Mouse (Mus musculus) ES-CJ7 (cell line): ENCODE measurements around the gene Rnf213.
A peak's percentile ranks its signal among the peaks of the same experiment; 100 is the strongest.
"Not testable (repeated sequence)": the region's sequence is repeated elsewhere in the genome, so short reads cannot be mapped to it uniquely, and the experiment has no call there.

ENCODE experiments used
- DNase-seq: peaks from one replicate; pipeline ENCODE4 v3.0.0; 2011; ENCODE audit warnings: low read depth, low spot score

Rnf213 gene

DNA sequence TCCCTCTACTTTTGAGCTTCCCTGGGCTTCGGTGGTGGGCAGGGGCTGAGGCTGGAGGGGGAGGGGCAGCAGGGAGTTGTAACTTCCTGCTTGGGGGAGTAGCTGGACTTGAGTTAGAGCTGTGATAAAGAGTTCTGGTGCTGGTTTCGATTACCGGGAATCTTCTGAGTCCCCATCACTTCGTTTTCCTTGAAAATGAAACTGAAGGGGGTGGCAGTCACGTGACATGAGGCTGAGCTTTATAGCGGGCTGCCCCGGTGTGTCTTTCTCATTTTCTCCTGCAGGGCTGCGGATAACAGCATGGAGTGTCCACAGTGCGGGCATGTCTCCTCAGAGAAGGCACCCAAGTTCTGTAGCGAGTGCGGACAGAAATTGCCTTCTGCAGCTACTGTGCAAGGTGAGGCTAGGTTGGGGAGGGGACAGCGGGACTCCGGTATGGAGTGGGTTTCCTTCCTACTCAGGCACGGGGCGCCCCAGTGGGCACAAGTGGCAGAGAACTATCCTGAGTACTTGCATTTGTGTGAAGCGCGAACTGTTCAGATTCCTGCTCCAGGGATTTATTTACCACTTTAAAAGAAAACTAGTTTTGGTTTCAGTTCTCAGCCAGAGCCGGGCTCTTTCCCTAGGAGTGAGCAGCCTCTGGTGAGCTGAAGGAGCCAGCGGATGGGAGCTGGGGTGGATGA is at the start of gene Rnf213:
Gene Rnf213, plus strand, starts transcription at position 301 of the 683 bp plus-strand sequence.
- DNase-seq = peak; percentile 73

GRCm38 (mm10) chr11:119344178-119344577 is 48.7 kb upstream of the Rnf213 start:
- DNase-seq = no peak

GRCm38 (mm10) chr11:119344865-119345264 is 48.0 kb upstream of the Rnf213 start:
- no peak for DNase-seq

GRCm38 (mm10) chr11:119347125-119347524 is 45.8 kb upstream of the Rnf213 start:
- no peak for DNase-seq

DNA sequence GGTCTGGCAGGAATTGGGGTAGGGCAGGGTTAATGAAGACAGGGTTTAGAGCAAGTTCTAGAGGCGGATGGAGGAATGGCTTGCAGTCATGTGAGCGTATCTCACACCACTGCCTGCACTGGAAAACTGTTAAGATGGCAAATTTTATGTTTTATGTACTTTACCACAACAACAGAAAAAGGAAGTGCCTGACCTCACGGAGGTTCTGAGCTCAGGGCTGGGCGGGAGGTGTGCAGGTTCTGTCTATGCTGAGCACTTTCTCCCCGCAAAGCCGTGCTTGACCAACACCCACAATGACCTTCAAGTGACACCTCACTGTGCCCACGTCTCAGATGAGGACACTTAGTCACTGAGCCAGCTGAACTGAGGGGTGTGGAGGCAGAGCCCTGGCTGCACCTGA is 40.8 kb upstream of the Rnf213 start:
- no peak for DNase-seq

DNA sequence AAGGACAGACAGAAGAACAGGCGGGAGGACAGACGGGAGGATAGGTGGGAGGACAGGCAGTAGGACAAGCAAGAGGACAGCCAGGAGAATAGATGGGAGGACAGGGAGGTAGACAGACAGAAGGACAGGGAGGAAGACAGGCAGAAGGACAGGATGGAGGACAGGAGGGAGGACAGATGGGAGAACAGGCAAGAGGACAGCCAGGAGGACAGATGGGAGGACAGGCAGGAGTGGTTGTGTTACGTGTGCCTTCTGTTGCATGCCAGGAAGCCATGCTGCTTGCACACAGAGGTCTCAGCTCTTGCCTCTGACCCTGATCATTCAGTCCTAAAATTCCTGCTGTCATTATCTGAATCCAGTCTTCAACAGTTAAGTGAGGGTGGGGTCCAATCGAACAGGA is 39.0 kb upstream of the Rnf213 start:
- no peak for DNase-seq

DNA sequence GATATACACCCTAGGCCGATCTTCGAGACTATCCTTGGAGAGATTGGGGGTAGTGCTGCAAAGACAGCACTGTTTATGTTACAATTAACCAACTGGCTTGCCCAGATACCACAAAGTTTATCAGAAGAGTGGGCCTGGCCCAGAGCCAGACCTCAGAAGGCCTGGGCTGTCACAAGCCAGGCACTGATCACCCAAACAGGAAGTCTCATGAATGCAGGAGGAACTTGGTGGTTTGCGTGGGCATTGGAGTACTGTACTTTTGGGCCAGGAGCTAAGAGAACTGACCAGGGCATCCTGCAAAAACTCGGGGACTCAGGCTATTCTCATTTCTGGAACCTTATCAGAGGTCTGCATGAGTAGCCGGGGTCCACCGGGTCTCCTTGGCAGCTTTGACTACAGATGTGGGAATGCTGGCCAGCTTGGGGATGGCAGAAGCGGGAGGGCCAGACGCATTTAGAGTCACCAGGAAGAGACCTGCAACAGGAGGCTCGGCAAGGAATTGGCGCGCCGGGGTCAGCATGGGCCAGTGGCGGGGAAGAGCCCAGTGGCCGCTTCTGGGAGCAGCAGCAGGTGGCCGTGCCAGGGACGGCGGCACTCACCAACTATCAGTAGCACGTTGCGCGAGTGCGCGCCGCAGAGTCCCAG is 38.0 kb upstream of the Rnf213 start:
- no peak for DNase-seq

GRCm38 (mm10) chr11:119355443-119356385 is 37.2 kb upstream of the Rnf213 start, which contains the start of the genes Sgsh and Slc26a11:
Gene Sgsh (minus strand): TSS chr11:119355536.
Gene Slc26a11 (plus strand): TSS chr11:119355557.
- DNase-seq = peak; percentile 55

DNA sequence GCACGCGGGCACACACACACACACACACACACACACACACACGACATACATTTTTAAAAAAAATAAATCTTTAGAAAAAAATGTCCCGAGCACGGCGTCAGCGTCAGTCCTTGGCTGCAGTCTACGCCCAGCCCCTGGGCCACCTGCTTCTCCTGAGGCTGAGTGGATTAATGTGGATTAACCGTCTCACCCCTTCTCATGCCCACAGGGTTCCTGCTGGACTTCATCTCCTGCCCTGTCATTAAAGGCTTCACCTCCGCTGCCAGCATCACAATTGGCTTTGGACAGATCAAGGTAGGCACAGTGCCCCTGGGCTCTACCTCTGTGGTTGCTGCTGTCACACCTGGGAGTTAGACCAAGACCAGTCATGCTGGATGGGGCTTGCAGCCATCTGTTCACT is 33.8 kb upstream of the Rnf213 start:
- no peak for DNase-seq

- no peak for DNase-seq
Observed at GRCm38 (mm10) chr11:119362769-119363533, 29.9 kb upstream of the Rnf213 start.

- peak; percentile 80 for DNase-seq
Observed at GRCm38 (mm10) chr11:119363534-119364145, 29.3 kb upstream of the Rnf213 start.

GRCm38 (mm10) chr11:119375425-119375824 is 17.5 kb upstream of the Rnf213 start:
- no peak for DNase-seq

GRCm38 (mm10) chr11:119377326-119377725 is 15.6 kb upstream of the Rnf213 start:
- no peak for DNase-seq

DNA sequence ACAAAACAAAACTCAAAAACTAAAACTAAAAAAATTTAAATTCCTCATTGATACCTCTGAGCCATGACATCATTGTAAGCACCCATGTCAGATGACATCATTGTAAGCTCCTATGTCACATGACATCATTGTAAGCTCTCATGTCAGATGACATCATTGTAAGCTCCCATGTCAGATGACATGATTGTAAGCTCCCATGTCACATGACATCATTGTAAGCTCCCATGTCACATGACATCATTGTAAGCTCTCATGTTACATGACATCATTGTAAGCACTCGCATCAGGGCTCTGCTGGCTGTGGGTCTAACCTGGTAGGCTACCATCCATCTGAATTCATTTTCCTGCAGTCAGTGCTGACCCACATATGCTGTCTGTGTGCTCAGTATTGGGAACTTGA is 14.3 kb upstream of the Rnf213 start:
- DNase-seq = no peak

- peak; percentile 78 for DNase-seq
Observed at GRCm38 (mm10) chr11:119381631-119382337, 11.1 kb upstream of the Rnf213 start.

DNA sequence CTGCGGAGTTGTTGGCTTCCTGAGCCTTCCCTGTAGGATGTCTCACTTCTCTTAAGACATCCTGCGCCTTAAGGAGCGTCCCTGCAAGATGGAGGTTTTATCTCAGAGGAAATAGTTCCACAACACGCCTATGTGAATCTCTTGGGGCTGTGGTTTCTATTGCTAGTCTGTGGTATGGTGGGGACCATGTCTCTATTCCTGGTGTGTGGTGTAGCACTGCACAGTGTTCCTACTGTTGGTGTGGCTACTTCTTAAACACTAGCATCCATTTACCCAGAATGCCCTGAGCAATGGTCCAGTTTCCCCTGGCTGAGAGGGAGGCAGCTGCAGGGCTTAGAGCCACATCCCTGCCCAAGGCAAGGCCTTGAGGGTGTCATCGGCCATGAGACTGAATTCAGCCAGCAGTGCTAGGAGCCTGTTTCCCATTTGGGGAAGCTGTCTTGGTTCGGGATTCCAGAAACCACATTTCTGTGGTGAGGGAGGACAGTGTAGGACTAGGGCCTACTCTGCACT is 10.5 kb upstream of the Rnf213 start:
- DNase-seq = no peak

GRCm38 (mm10) chr11:119384904-119385303 is 8.0 kb upstream of the Rnf213 start:
- no peak for DNase-seq

DNA sequence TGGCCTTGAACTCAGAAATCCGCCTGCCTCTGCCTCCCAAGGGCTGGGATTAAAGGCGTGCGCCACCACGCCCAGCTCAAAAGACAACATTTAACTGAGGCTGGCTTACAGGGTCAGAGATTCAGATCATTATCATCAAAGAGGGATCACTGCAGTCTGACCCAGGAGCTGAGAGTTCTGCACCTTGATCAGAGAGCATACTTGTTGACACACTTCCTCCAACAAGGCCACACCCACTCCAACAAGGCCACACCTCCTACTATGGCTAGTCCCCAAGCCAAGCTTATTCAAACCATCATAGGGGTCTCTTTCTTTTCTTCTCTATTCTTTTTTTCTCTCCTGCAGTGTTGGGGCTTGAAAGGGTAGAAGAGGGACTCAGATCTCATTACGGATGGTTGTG is 6.6 kb upstream of the Rnf213 start:
- DNase-seq = peak; percentile 82

DNA sequence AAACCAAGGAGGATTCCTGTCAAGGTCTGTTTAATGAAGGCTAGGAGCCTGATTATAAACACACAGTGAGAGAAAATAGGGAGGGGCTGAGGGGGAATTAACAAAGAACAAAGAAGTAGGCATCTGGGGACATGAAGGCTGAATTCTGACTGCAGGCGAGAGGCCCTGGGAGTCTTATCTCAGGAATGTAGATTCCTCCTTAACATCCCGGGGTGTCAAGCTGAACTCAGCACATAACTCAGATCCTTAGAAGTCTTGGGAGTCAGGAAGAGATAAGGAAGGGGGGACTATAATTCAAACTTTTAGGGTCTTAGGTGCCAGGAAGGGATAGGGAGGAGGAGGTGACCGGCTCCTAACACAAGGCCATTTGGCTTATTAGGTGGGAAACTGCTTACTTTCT is 5.6 kb upstream of the Rnf213 start:
- DNase-seq = not testable (repeated sequence)

GRCm38 (mm10) chr11:119389851-119390270 is 3.0 kb upstream of the Rnf213 start:
- peak; percentile 76 for DNase-seq
